Mouse (Mus musculus) heart, embryonic 11.5 days (tissue): ENCODE data around the gene Hdac7. TPM values are rescaled to one million over a fixed set of nuclear protein-coding genes. Genes with fewer than 3 reads are reported as not detected.

ENCODE experiments used
- ATAC-seq: fragments of 200-750 bp; cut with Nextera tagmentation; replicated peaks from 2 replicates; pipeline ENCODE4 v1.8.0; 2017; ENCODE audit warnings: moderate library complexity; ENCODE audit not compliant: insufficient number of reproducible peaks, low FRiP score, low TSS enrichment
- H3K27ac ChIP-seq: fragments of 300-500 bp; sonication (generic); 2 replicates; pipeline ENCODE4 v1.5.1; 2014; ENCODE audit warnings: mild to moderate bottlenecking, low read depth, low read length
- H3K27me3 ChIP-seq: fragments of 300-500 bp; sonication (generic); 2 replicates; pipeline ENCODE4 v1.6.1; 2014; ENCODE audit warnings: mild to moderate bottlenecking, low read length, mixed read lengths; ENCODE audit not compliant: control insufficient read depth, insufficient read depth
- H3K36me3 ChIP-seq: fragments of 300-500 bp; sonication (generic); 2 replicates; pipeline ENCODE4 v1.6.1; 2014; ENCODE audit warnings: mild to moderate bottlenecking, low read length, moderate library complexity, mixed read lengths; ENCODE audit not compliant: control insufficient read depth, insufficient read depth
- H3K4me1 ChIP-seq: fragments of 300-500 bp; sonication (generic); 2 replicates; pipeline ENCODE4 v1.6.1; 2014; ENCODE audit warnings: low read length; ENCODE audit not compliant: control insufficient read depth, insufficient read depth
- H3K4me2 ChIP-seq: fragments of 300-500 bp; sonication (generic); 2 replicates; pipeline ENCODE4 v1.6.1; 2014; ENCODE audit warnings: mild to moderate bottlenecking, moderate library complexity
- H3K4me3 ChIP-seq: fragments of 300-500 bp; sonication (generic); 2 replicates; pipeline ENCODE4 v1.5.1; 2014; ENCODE audit warnings: low read depth, low read length
- H3K9ac ChIP-seq: fragments of 300-500 bp; sonication (generic); 2 replicates; pipeline ENCODE4 v1.6.1; 2014; ENCODE audit warnings: mild to moderate bottlenecking, low read depth, low read length, moderate library complexity
- H3K9me3 ChIP-seq: fragments of 300-500 bp; sonication (generic); replicated peaks from 2 replicates; pipeline ENCODE4 v1.6.1; 2016; ENCODE audit warnings: low read length; ENCODE audit not compliant: control insufficient read depth
- WGBS: fragments of 180-500 bp; shearing (Covaris S2); extraction: QIAGEN DNeasy Blood & Tissue Kit; methylation state at CpG from one replicate; pipeline ENCODE4 v1.1.7; 2014; ENCODE audit not compliant: insufficient replicate concordance; 5-methylcytosine and 5-hydroxymethylcytosine counted together
- polyA plus RNA-seq: library from polyadenylated mRNA; unstranded; fragments of >200 nt; fragmentation: Nextera tagmentation; extraction: Ambion mirVana; gene quantifications from 2 replicates; pipeline ENCODE4 v1.2.1, GENCODE M21; 2014

The Hdac7 gene
- polyA plus RNA-seq, 1 experiment from 2014 or later: 24.6 TPM

DNA sequence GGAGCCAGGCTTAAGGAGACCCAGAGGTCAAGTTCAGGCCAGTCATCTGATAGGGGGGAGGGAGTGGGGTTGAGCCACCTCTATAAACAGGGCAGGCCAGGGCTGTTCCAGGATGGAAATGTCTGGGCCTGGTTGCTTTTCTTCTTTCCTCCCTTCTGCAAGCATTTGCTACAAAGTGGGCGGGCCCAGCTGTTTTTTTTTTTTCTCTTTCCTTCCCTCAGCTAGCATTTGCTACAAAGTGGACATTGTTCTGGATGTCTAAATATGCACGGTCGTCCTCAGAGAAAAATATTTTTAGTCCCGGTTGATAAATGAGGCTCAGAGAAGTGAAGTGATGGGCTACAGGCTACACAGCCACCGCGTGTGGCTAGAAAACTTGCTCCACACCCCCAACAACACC, 89.8 kb downstream of the Hdac7 start:
- Histone ChIP-seq H3K4me3 (no peak overlapping the region), H3K4me2 (no peak overlapping the region), H3K27ac (no peak overlapping the region), H3K9ac (no peak overlapping the region), H3K9me3 (no peaks in the 10 kb centered on the region), H3K4me1 (peaks cover 31% of the 10 kb centered on the region), H3K36me3 (no peaks in the 10 kb centered on the region), H3K27me3 (no peaks in the 10 kb centered on the region)
- 33% methylated on average over 6 of the region's 6 CpGs for WGBS
- no peak for ATAC-seq

DNA sequence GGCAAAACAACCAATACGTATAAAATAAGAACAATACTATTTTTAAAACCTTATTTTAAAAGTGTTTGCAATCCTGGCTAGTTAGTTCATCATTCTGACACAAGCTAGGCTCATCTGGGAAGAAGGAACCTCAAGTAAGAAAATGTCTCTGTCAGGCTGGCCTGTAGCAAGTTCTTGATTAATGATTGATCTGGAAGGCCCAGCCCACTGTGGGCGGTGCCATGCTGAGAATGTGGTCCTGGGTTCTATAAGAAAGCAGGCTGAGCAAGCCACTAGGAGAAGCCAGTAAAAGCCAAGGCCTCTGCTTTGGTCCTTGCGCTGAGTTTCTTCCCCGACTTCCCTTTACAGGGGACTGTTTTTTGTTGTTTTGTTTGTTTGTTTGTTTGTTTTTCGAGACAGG, 91.8 kb downstream of the Hdac7 start:
- H3K36me3 ChIP-seq: no peaks in the 10 kb centered on the region
- H3K27me3 ChIP-seq: no peaks in the 10 kb centered on the region
- no peaks in the 10 kb centered on the region for H3K9me3 ChIP-seq
- H3K4me2 ChIP-seq: no peak overlapping the region
- 82% methylated on average over 5 of the region's 5 CpGs for WGBS
- ATAC-seq: no peak
- peaks cover 45% of the 10 kb centered on the region for H3K4me1 ChIP-seq
- H3K9ac ChIP-seq: no peak overlapping the region
- no peak overlapping the region for H3K27ac ChIP-seq
- H3K4me3 ChIP-seq: no peak overlapping the region

DNA sequence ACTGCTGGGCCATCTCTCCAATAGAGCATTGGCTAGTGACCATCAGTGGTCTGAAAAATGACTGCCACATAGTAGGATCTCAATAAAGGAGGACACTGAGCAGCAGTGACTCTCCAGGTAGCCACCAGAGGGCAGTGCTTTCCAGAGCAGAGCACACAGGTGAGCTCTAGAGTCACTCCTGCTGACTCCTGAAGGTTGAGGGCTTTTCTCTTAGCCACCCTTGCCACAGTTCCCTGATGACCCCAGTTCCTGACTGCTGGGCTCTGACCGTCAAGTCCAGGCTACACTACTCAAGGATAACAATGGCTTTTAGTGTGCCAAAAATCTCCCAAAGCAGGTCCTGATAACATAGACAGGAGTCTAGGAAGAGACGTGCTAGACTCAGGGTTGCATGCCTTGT, 92.6 kb downstream of the Hdac7 start:
- no peak for ATAC-seq
- peaks cover 45% of the 10 kb centered on the region for H3K4me1 ChIP-seq
- no peak overlapping the region for H3K27ac ChIP-seq
- no peak overlapping the region for H3K9ac ChIP-seq
- peaks cover 2% of the 10 kb centered on the region; the same call in 1 of the 2 replicates for H3K36me3 ChIP-seq
- no peaks in the 10 kb centered on the region for H3K9me3 ChIP-seq
- WGBS: 50% methylated on average over 2 of the region's 2 CpGs
- no peak overlapping the region for H3K4me2 ChIP-seq
- no peak overlapping the region for H3K4me3 ChIP-seq
- no peaks in the 10 kb centered on the region for H3K27me3 ChIP-seq

DNA sequence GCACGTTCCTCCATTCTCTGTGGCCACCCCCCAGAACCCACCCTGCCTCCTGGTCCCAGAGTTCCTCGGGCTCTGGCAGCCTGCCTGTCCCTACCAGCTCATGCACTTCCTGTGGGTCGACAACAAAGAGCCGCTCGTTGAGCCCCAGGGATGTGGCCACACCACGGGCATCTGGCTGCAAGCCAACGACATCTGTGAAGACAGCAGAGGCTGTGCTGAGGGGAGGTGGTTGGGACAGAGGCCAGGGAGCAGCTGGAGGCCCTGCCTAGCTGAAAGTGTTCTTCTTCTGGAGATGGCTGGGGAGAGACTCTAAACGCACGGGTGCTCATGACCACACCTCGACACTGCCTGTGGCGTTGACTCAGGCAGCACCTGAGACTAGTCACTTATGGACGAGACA, 93.6 kb downstream of the Hdac7 start:
- Histone ChIP-seq H3K4me2 (no peak overlapping the region; the same call in none of the 2 replicates), H3K9me3 (no peaks in the 10 kb centered on the region), H3K4me1 (peaks cover 45% of the 10 kb centered on the region), H3K36me3 (peaks cover 2% of the 10 kb centered on the region; the same call in 1 of the 2 replicates), H3K27ac (peak overlapping the region; percentile 60), H3K4me3 (no peak overlapping the region), H3K9ac (0 out of 2 replicates have a peak overlapping the region, but pooled peaks have one; percentile 22), H3K27me3 (no peaks in the 10 kb centered on the region)
- WGBS: 24% methylated on average over 12 of the region's 12 CpGs
- peak; percentile 63 for ATAC-seq

DNA sequence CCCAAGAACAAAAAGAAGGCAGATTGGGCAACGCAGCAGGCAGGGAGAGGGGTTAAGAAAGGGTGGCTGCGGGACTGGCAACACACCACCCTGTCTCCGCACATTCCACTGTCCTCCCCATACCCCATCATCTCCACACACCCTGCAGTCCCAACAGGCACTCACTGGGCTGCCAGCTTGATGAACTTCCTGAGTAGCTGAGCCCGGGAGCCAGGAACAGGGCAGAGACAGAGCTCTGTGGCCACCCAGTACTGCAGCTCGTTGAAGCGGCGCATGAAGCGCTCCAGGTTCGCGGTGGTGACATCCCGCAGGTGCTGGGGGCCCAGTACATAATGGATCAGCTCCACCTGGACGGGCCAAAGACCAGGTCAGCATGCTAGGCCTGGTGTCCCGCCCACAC, 94.5 kb downstream of the Hdac7 start:
- no peak overlapping the region for H3K4me2 ChIP-seq
- ATAC-seq: no peak
- peak overlapping the region; percentile 60; the same call in 1 of the 2 replicates for H3K27ac ChIP-seq
- H3K9ac ChIP-seq: no peak overlapping the region
- H3K36me3 ChIP-seq: peaks cover 2% of the 10 kb centered on the region; the same call in 1 of the 2 replicates
- H3K4me3 ChIP-seq: no peak overlapping the region
- H3K9me3 ChIP-seq: no peaks in the 10 kb centered on the region
- WGBS: 91% methylated on average over 13 of the region's 13 CpGs
- H3K27me3 ChIP-seq: no peaks in the 10 kb centered on the region
- peaks cover 46% of the 10 kb centered on the region for H3K4me1 ChIP-seq

DNA sequence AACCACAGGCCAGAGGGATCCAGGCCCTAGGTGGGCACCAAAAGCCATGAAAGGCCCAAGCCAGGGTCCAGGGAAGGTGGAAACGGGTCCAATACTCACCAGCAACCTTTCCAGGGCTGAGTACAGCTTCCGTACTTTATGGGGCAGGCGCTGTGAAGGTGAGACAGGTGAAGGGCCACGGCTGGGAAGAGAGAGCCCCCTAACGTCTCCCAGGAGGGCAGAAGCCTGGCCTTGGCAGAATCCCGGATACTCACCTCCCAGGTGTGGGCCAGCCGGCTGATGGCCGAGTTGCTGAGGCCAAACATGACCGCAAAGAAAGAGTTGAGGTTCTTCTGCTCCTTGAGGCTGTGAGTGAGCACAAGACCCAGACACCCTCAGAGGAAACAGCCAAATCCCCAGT, 94.9 kb downstream of the Hdac7 start:
- Histone ChIP-seq H3K4me1 (peaks cover 44% of the 10 kb centered on the region), H3K27me3 (no peaks in the 10 kb centered on the region), H3K4me2 (no peak overlapping the region), H3K9ac (no peak overlapping the region), H3K27ac (no peak overlapping the region), H3K9me3 (no peaks in the 10 kb centered on the region), H3K4me3 (no peak overlapping the region), H3K36me3 (peaks cover 2% of the 10 kb centered on the region; the same call in 1 of the 2 replicates)
- no peak for ATAC-seq
- 86% methylated on average over 9 of the region's 9 CpGs for WGBS

DNA sequence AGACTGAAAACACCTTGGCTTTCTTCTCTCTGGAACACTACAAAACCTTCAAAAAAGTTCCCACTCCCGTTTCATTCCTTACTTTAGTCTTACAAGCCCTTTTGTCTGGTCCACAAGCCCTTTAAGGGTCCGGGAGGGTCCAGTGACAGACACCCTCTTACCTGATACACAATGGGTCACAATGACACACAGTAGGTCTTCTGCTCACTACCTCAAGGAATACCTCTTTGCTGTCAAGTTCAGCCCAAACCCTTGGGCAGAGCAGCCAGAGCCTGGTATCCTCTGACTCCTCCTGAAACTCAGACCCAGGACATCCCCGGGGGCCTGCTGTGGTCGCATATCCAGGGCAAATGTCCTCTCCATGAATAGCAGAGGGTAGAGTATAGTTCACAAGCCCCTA, 95.3 kb downstream of the Hdac7 start:
- Histone ChIP-seq H3K9ac (no peak overlapping the region), H3K27me3 (no peaks in the 10 kb centered on the region), H3K27ac (peak overlapping the region; percentile 10; the same call in 1 of the 2 replicates), H3K4me2 (no peak overlapping the region), H3K9me3 (no peaks in the 10 kb centered on the region), H3K4me1 (peaks cover 44% of the 10 kb centered on the region), H3K36me3 (peaks cover 2% of the 10 kb centered on the region; the same call in 1 of the 2 replicates), H3K4me3 (no peak overlapping the region)
- 81% methylated on average over 4 of the region's 4 CpGs for WGBS
- no peak for ATAC-seq

DNA sequence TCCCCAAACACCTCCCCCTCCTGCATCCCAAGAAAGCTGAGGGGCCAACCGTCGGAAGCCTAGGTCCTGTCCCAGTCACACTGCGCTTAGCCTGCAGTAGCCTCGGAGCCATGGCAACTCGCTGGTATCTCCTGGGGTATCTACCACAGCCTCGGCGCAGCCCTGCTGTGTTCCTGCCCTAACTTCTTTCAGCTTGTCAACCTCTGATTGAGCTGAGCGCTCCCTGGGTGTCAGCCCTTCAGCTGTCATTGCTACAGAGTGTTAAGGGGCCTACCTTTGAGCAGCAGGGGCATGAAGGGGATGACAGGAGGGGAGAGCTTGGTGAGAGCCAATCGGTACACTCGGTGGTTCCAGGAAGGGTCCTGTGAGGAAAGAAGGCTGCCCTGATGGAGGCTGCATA, 96.0 kb downstream of the Hdac7 start:
- ATAC-seq: no peak
- Histone ChIP-seq H3K27me3 (no peaks in the 10 kb centered on the region), H3K36me3 (peaks cover 2% of the 10 kb centered on the region; the same call in 1 of the 2 replicates), H3K9ac (no peak overlapping the region), H3K4me1 (peaks cover 45% of the 10 kb centered on the region), H3K9me3 (no peaks in the 10 kb centered on the region), H3K27ac (peak overlapping the region; percentile 10), H3K4me2 (peak overlapping the region; percentile 12; the same call in 1 of the 2 replicates), H3K4me3 (no peak overlapping the region)
- WGBS: 24% methylated on average over 10 of the region's 10 CpGs

DNA sequence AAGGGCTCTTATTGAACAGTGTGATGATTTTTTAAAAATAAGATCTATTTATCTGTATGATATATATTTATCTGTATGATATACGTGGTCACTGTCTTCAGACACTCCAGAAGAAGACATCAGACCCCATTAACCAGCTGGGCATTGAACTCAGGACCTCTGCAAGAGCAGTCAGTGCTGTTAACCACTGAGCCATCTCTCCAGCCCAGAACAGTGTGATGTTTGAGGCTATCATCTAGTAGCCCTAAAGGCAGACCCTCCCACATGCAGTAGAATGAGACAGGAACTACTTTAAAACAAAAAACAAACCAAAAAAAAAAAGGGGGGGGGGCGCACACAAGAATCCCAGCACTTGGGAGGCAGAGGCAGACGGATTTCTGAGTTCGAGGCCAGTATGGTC, 96.8 kb downstream of the Hdac7 start:
- no peak for ATAC-seq
- H3K27me3 ChIP-seq: no peaks in the 10 kb centered on the region
- H3K4me2 ChIP-seq: no peak overlapping the region
- H3K36me3 ChIP-seq: peaks cover 2% of the 10 kb centered on the region; the same call in 1 of the 2 replicates
- H3K27ac ChIP-seq: no peak overlapping the region
- no peak overlapping the region for H3K9ac ChIP-seq
- 70% methylated on average over 4 of the region's 4 CpGs for WGBS
- H3K4me1 ChIP-seq: peaks cover 48% of the 10 kb centered on the region
- H3K4me3 ChIP-seq: no peak overlapping the region
- no peaks in the 10 kb centered on the region for H3K9me3 ChIP-seq
